Mouse (Mus musculus) erythroblast, embryonic 14.5 days (primary cell): Measurements from ENCODE around the gene Alppl2.

Experiments
- GATA1 ChIP-seq: IDR thresholded peaks from 2 replicates; pipeline ENCODE4 v1.6.1; 2012; ENCODE audit warnings: low read length, inconsistent platforms, mixed read lengths
- TAL1 ChIP-seq: IDR thresholded peaks from 3 replicates; pipeline ENCODE4 v1.6.1; 2012; ENCODE audit warnings: low read length, inconsistent platforms, mixed read lengths

- TF ChIP-seq GATA1 (no peak), TAL1 (no peak)
These were observed 30.6 kb downstream of the Alppl2 start for GRCm38 (mm10) chr1:87059042-87059665.
